In genomic region chr4:40697059-40697458, GRCm38 (mm10) we compare ENCODE assay signal across 16 mouse cellular contexts.
"Had no signal": no experiment of that assay in that cellular context is flagged by ENCODE, and none has a peak within 500 bp of the region (broad histone marks: within the 10 kb centered on the region; RNA-seq: fewer than 3 reads in every experiment).

No protein-coding gene starts in this region.

- H3K9ac ChIP-seq: neural tube, embryonic 13.5 days; neural tube, embryonic 15.5 days; stomach, embryonic 15.5 days had no signal

- H3K4me3 ChIP-seq: neural tube, embryonic 13.5 days; neural tube, embryonic 15.5 days; stomach, embryonic 15.5 days had no signal

- H3K9me3 ChIP-seq: neural tube, embryonic 13.5 days; neural tube, embryonic 15.5 days; stomach, embryonic 15.5 days had no signal

- DNase-seq: retina, postnatal 1 day; right cerebral cortex, adult 18-20 months; right cerebral cortex, postnatal 14 days; right cerebral cortex, postnatal 25 days; right cerebral cortex, postnatal 4 days; spleen, adult 18-20 months; thymus, adult 18-20 months; thymus, adult 2 months; thymus, postnatal 14 days; thymus, postnatal 25 days; thymus, postnatal 36 days; thymus, postnatal 4 days had no signal

- H3K4me2 ChIP-seq: neural tube, embryonic 13.5 days; neural tube, embryonic 15.5 days; stomach, embryonic 15.5 days had no signal

- H3K27ac ChIP-seq: neural tube, embryonic 13.5 days; neural tube, embryonic 15.5 days; stomach, embryonic 15.5 days; stomach, postnatal 0 days had no signal

- H3K27me3 ChIP-seq: neural tube, embryonic 13.5 days; neural tube, embryonic 15.5 days; stomach, embryonic 15.5 days had no signal
